Mouse (Mus musculus) stomach, embryonic 14.5 days (tissue): ENCODE data around the gene Luzp1. TPM values are rescaled to one million over a fixed set of nuclear protein-coding genes. Genes with fewer than 3 reads are reported as not detected.

Source experiments
- ATAC-seq: fragments of 200-750 bp; cut with Nextera tagmentation; 2 replicates; pipeline ENCODE4 v1.8.0; 2017; ENCODE audit warnings: low read depth, moderate TSS enrichment; ENCODE audit not compliant: insufficient number of reproducible peaks, insufficient read depth, low FRiP score
- H3K27ac ChIP-seq: fragments of 300-500 bp; sonication (generic); 2 replicates; pipeline ENCODE4 v1.5.1; 2014; ENCODE audit warnings: mild to moderate bottlenecking, low read length, moderate library complexity, mixed read lengths
- H3K27me3 ChIP-seq: fragments of 300-500 bp; sonication (generic); 2 replicates; pipeline ENCODE4 v1.6.1; 2014; ENCODE audit warnings: low read length, control low read depth, mixed read lengths; ENCODE audit not compliant: control insufficient read depth, insufficient read depth
- H3K36me3 ChIP-seq: fragments of 300-500 bp; sonication (generic); 2 replicates; pipeline ENCODE4 v1.6.1; 2014; ENCODE audit warnings: mild to moderate bottlenecking, control low read depth, low read length, moderate library complexity, mixed read lengths; ENCODE audit not compliant: control insufficient read depth, insufficient read depth
- H3K4me1 ChIP-seq: fragments of 300-500 bp; sonication (generic); 2 replicates; pipeline ENCODE4 v1.6.1; 2014; ENCODE audit warnings: low read length, control low read depth, mixed read lengths; ENCODE audit not compliant: control insufficient read depth, insufficient read depth
- H3K4me2 ChIP-seq: fragments of 300-500 bp; sonication (generic); replicated peaks from 2 replicates; pipeline ENCODE4 v1.6.1; 2014; ENCODE audit warnings: low read depth, low read length, control low read depth
- H3K4me3 ChIP-seq: fragments of 300-500 bp; sonication (generic); 2 replicates; pipeline ENCODE4 v1.5.1; 2014; ENCODE audit warnings: low read depth, low read length, control low read depth
- H3K9ac ChIP-seq: fragments of 300-500 bp; sonication (generic); replicated peaks from 2 replicates; pipeline ENCODE4 v1.6.1; 2014; ENCODE audit warnings: low read depth, mild to moderate bottlenecking, control low read depth, low read length, moderate library complexity, mixed read lengths
- H3K9me3 ChIP-seq: fragments of 300-500 bp; sonication (generic); 2 replicates; pipeline ENCODE4 v1.6.1; 2016; ENCODE audit warnings: low read depth, low read length, control low read depth; ENCODE audit not compliant: control insufficient read depth
- WGBS: fragments of 180-500 bp; shearing (Covaris S2); extraction: QIAGEN DNeasy Blood & Tissue Kit; methylation state at CpG from one replicate; pipeline ENCODE4 v1.1.7; 2014; 5-methylcytosine and 5-hydroxymethylcytosine counted together
- polyA plus RNA-seq: library from polyadenylated mRNA; unstranded; fragments of >200 nt; fragmentation: Nextera tagmentation; extraction: Ambion mirVana; gene quantifications from 2 replicates; pipeline ENCODE4 v1.2.1, GENCODE M21; 2014

Luzp1 gene
- polyA plus RNA-seq, 1 experiment from 2014 or later: 128 TPM

DNA sequence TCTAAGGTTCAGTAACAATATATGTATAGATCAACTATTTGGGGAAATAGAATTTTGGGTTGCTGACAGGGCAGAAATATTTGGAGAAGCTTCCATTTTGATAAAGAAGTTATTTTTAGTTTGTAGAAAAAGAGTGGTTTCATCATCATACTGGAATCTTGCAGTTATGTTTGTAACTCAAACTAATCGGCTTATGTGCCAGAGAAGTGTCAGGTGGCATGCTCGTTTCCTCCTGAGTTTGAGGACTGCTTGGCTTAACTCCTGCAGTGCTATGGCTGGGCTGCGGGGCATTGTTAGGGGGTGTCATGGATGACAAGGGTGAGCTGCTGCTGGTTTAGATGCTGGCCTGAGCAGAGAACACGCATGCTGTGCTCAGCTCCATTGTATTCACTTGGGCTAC, 42.1 kb downstream of the Luzp1 start:
- H3K36me3 ChIP-seq: no peaks in the 10 kb centered on the region
- no peak overlapping the region for H3K4me3 ChIP-seq
- H3K4me2 ChIP-seq: no peak overlapping the region
- H3K27ac ChIP-seq: no peak overlapping the region
- ATAC-seq: no peak
- 49% methylated on average over 4 of the region's 4 CpGs for WGBS
- H3K9ac ChIP-seq: no peak overlapping the region
- no peaks in the 10 kb centered on the region for H3K9me3 ChIP-seq
- peaks cover 15% of the 10 kb centered on the region for H3K4me1 ChIP-seq
- no peaks in the 10 kb centered on the region for H3K27me3 ChIP-seq

DNA sequence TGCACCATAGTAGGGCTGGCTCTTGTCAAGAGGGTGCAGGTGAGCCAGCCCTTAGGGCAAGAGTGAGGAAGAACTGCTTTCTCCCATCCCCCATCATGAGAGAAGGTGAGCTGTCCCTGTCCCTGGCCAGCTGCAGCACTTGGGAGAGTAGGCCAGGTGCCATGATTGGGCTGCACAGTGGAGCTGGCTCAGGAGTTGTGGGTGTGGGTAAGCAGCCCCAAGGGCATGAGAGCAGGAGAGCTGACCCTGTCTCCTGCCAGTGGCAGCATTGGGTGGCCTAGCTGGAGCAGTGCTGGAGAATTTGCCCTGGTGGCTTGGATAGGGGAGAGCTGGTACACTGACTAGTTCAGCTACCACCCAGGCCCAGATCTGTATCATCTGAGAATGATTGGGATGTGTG, 43.3 kb downstream of the Luzp1 start:
- ATAC-seq: no peak
- Histone ChIP-seq H3K4me3 (no peak overlapping the region), H3K27ac (no peak overlapping the region), H3K36me3 (no peaks in the 10 kb centered on the region), H3K4me1 (peaks cover 15% of the 10 kb centered on the region), H3K4me2 (no peak overlapping the region), H3K27me3 (no peaks in the 10 kb centered on the region), H3K9me3 (no peaks in the 10 kb centered on the region), H3K9ac (no peak overlapping the region)

DNA sequence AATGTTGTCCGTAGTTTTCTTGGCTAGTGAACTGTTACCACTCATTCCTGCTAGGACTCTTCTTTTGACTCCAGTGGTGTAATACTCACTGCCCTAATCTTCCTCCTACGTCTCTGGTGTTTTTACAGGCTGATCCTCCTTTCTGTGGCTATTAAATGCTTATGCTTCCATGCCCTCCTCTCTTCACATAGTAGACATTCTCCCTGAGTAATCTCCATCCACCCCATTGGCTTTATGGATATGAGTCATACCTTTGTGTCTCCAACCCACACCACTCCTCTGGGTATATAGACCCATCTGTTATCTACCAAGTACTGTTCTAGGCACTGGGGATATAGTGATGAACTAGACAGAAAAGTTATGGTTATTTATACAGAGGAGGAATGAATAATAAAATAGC, 48.6 kb downstream of the Luzp1 start:
- Histone ChIP-seq H3K4me3 (no peak overlapping the region), H3K27ac (no peak overlapping the region), H3K4me2 (no peak overlapping the region), H3K36me3 (no peaks in the 10 kb centered on the region), H3K4me1 (peaks cover 2% of the 10 kb centered on the region; the same call in 1 of the 2 replicates), H3K27me3 (no peaks in the 10 kb centered on the region), H3K9ac (no peak overlapping the region), H3K9me3 (no peaks in the 10 kb centered on the region)
- 76% methylated on average over 2 of the region's 2 CpGs for WGBS
- no peak for ATAC-seq

DNA sequence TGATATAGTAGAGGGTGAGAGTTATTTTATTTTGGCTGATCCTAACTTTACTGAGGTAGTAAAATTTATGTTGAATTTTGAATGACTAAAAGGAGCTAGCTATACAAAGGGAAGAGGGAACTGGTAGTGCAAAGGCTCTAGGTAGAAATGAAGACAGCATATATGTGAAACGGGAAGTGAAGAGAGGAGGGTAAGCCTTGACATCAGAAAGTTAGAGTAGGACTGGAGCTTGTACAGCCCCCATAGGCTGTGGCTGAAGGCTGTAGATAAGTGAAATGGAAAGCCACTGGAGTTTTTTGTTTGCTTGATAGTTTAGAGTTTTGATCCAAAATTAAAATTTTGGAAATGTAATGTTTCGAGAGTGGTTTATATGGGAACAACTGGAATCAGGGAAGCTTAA, 49.0 kb downstream of the Luzp1 start:
- Histone ChIP-seq H3K4me2 (no peak overlapping the region), H3K27me3 (no peaks in the 10 kb centered on the region), H3K4me3 (no peak overlapping the region), H3K27ac (no peak overlapping the region), H3K36me3 (no peaks in the 10 kb centered on the region), H3K4me1 (no peaks in the 10 kb centered on the region), H3K9ac (no peak overlapping the region), H3K9me3 (no peaks in the 10 kb centered on the region)
- 95% methylated on average over 2 of the region's 2 CpGs for WGBS
- ATAC-seq: no peak

DNA sequence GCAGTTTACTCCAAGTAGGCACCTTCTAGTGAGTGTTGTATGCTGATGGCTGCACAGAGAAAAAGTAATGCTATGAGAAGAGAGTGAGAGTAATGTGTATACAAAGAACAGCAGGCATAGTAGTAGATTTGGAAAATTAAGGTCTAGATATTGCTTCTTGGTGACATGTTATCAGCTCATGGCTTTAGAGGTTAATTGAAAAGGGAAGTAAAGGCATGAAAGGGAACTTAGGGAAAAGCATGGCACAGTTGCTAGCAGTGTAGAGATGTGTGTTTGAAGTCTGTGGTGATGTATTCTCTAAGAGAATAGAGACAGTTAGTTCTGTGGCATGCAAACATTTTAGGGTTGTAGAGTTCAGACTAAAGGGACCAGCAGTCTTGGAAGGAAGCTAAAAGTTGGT, 50.3 kb downstream of the Luzp1 start:
- no peaks in the 10 kb centered on the region for H3K4me1 ChIP-seq
- H3K27me3 ChIP-seq: no peaks in the 10 kb centered on the region
- no peak for ATAC-seq
- no peak overlapping the region for H3K4me2 ChIP-seq
- H3K9me3 ChIP-seq: no peaks in the 10 kb centered on the region
- H3K9ac ChIP-seq: no peak overlapping the region
- no peak overlapping the region for H3K4me3 ChIP-seq
- 0 out of 2 replicates have a peak, but pooled peaks cover 3% of the 10 kb centered on the region for H3K36me3 ChIP-seq
- H3K27ac ChIP-seq: no peak overlapping the region

DNA sequence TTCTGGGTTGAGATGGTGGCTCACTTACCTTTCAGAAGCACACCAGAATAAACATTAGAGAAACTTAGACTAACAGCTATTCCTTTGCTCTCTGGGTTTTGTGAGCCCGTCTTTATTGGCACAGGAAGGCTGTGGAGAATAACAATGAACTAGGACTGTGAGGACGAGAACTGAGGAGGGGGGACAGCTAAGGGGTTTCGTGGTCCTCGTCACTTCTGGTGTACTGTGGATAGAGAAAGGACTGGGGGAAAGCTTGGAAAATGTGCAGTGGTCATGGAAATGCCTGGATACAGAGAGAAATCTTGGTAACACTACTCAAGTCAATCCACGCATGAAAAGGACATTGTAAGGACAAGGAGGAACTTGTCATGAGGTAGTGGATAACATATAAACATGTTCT, 52.3 kb downstream of the Luzp1 start:
- 0 out of 2 replicates have a peak, but pooled peaks cover 3% of the 10 kb centered on the region for H3K36me3 ChIP-seq
- no peaks in the 10 kb centered on the region for H3K9me3 ChIP-seq
- WGBS: 72% methylated on average over 5 of the region's 5 CpGs
- H3K4me1 ChIP-seq: no peaks in the 10 kb centered on the region
- no peak overlapping the region for H3K4me2 ChIP-seq
- H3K27ac ChIP-seq: no peak overlapping the region
- H3K27me3 ChIP-seq: no peaks in the 10 kb centered on the region
- H3K4me3 ChIP-seq: no peak overlapping the region
- no peak overlapping the region for H3K9ac ChIP-seq
- no peak for ATAC-seq

DNA sequence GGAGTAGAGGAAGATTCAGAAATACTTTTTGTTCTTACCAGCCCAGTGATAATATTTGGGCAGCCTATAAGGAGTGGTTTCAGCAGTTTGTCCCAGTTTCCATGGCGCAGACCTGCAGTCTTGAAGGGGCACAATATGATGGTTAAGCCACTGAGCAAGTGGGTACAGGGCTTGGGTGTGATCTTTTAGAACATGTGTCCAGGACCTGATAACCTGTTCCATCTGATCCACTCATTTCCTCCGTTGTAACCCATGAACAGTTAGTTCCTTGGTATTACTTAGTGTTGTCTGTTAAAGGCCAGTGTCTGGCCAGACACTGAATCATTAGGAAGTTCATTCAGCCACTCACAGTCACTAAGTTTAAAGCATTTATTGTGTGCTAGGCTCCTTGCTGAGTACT, 54.7 kb downstream of the Luzp1 start:
- Histone ChIP-seq H3K4me3 (no peak overlapping the region), H3K9me3 (no peaks in the 10 kb centered on the region), H3K36me3 (0 out of 2 replicates have a peak, but pooled peaks cover 3% of the 10 kb centered on the region), H3K9ac (no peak overlapping the region), H3K27me3 (no peaks in the 10 kb centered on the region), H3K4me1 (no peaks in the 10 kb centered on the region), H3K4me2 (no peak overlapping the region), H3K27ac (no peak overlapping the region)
- no peak for ATAC-seq
- WGBS: 88% methylated on average over 2 of the region's 2 CpGs

DNA sequence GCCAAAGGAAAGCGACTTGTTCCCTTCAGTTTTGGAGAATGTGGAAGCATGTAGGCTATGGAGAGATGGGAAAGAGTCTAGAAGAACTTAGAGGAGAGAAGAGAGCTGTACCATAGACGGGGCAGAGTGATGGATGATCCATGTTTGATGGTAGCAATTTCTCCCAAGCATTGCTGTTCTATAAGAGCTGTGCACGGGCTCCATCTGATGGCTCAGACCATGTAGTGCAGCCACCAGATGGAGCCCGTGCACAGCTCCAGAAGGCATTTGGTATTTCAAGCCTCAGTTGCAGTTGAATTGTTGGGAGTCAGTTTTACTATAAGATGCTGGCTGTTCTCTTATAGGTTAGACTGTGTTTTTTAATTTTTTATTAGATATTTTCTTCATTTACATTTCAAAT, 56.9 kb downstream of the Luzp1 start:
- Histone ChIP-seq H3K9me3 (no peaks in the 10 kb centered on the region), H3K4me3 (no peak overlapping the region), H3K27me3 (no peaks in the 10 kb centered on the region), H3K27ac (no peak overlapping the region), H3K4me2 (no peak overlapping the region), H3K36me3 (0 out of 2 replicates have a peak, but pooled peaks cover 3% of the 10 kb centered on the region), H3K4me1 (no peaks in the 10 kb centered on the region), H3K9ac (no peak overlapping the region)
- no peak for ATAC-seq
- WGBS: 24% methylated on average over 4 of the region's 4 CpGs

DNA sequence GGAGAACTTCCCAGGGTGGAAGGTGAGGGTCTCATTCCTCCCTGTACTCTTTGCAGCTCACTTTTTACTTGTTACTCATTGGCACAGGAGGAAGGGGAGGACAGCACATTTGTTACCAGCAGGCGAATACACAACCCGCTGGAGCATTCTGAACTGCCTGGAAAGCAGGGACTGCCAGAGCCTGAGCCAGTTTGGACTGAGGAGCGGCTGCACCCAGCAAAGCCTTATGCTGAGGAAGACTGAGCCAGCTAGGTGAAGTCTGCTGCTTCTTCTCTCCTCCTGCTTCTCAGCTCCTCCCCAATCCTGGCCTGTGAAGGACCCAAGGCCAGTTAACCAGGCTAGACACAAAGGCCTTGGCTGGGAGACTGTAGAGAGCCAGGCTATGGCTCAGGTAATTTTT, 75.6 kb downstream of the Luzp1 start:
- H3K9me3 ChIP-seq: no peaks in the 10 kb centered on the region
- WGBS: 93% methylated on average over 3 of the region's 3 CpGs
- H3K27me3 ChIP-seq: no peaks in the 10 kb centered on the region
- no peak overlapping the region for H3K4me2 ChIP-seq
- H3K9ac ChIP-seq: no peak overlapping the region
- no peak overlapping the region for H3K27ac ChIP-seq
- H3K4me1 ChIP-seq: no peaks in the 10 kb centered on the region
- H3K4me3 ChIP-seq: no peak overlapping the region
- H3K36me3 ChIP-seq: peaks cover 68% of the 10 kb centered on the region
- ATAC-seq: no peak
